Mouse (Mus musculus): Measurements from ENCODE around the gene Srrm3. TPM values are rescaled to one million over a fixed set of nuclear protein-coding genes. Genes with fewer than 3 reads are reported as not detected.

The Srrm3 gene
- total RNA-seq (2021) = 1 to 10 TPM; 1.6 to 3.4 TPM
- long read RNA-seq, experiment 1, partial matches to known transcripts = 1 of 3 reads
- long read RNA-seq, experiment 1, other reads (novel, unspliced or antisense) = 2 of 3 reads
- long read RNA-seq, experiment 2, partial matches to known transcripts = 0 of 1 reads
- long read RNA-seq, experiment 2, other reads (novel, unspliced or antisense) = 1 of 1 reads

- DNase-seq = peak; percentile 90 to 91
These were observed at the start of gene Srrm3 for GRCm38 (mm10) chr5:135806555-135807262. Gene Srrm3, plus strand, starts transcription at chr5:135806890.

GRCm38 (mm10) chr5:135761881-135762280 lies 44.8 kb upstream of the Srrm3 start:
- peak in 1 of 2 experiments; percentile 45 for DNase-seq

DNA sequence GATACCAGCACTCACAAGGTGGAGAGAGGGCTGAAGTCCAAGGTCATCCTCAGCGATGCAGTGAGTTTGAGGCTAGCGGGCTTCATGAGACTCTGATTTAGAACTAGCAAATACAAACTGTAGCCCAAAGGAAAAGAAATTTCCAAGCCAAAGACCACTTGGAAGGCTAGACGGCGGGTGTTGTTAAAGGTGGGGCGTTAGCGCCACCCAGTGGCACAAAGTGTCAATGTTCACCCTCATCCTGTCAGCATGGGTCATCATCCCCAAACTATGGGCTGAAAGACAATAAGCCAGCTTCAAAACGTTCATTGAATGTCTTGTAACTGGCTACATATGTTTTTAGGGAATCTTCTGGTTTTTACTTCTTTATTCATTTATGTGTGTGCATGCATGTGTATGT lies 43.2 kb upstream of the Srrm3 start:
- peak; percentile 68 to 78 for DNase-seq

GRCm38 (mm10) chr5:135764971-135765370 lies 41.7 kb upstream of the Srrm3 start:
- DNase-seq = no peak

GRCm38 (mm10) chr5:135772519-135772918 lies 34.2 kb upstream of the Srrm3 start:
- DNase-seq = no peak

DNA sequence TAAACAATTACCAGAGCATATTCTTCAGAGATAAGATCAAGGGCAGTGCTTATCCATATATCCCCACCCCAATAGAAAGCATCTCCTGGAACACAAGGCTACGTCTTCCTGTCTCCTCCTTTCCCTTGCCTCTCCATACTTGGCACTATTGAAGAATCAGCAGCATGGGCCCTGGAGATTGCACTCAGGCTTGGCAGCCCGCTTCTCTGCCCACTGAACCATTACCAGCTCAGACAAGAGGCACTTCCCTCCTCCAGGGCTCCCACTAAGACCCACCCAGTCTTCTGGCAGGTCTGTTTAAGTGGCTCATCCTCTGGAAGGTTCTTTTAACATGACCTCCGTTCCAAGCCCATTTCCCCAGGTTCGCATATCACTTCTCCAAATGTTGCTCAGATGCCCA lies 30.1 kb upstream of the Srrm3 start:
- no peak for DNase-seq

DNA sequence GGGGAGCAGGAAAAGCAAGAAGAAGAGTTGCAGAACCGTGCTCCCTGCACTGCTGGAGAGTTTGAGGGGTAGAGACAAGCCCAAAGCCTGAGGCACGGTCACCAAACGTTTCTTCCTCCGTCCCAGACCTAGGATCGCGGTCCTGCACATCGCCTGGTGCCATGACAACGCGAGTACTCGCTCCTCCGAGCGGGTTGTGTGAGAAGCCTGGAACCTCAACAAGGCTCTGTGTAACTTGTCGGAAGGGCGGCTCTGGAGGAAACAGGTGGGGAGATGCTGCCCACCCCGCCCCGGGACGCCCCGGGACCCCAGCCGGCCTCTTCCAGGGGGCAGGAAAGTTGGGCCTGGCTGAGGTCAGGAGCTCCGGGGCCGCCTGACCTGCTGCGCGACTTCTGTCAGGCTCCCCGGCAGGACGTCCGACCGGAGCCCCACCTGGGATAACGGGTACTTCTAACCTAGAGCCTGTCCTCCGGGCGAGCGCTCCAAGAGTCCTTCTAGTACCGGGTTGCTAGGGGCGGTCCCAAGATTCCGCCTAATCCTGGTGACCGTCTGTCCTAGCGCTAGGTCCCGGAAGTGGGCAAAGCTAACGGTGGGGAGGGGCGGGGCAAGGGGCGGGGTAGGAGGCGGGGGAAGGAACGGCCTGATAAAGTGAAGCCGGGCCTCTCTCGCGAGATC lies 28.8 kb upstream of the Srrm3 start, which contains the start of gene Styxl1:
Gene Styxl1, minus strand, starts transcription at position 590 of the 675 bp plus-strand sequence.
- peak; percentile 59 to 60 for DNase-seq

GRCm38 (mm10) chr5:135778471-135779445 lies 27.9 kb upstream of the Srrm3 start, which contains the start of gene Mdh2:
Gene Mdh2, plus strand, starts transcription at chr5:135778480.
- peak; percentile 99 to 100 for DNase-seq

- DNase-seq = no peak
These were observed 26.4 kb upstream of the Srrm3 start for GRCm38 (mm10) chr5:135780331-135780730.

GRCm38 (mm10) chr5:135782901-135783300 lies 23.8 kb upstream of the Srrm3 start:
- no peak for DNase-seq

DNA sequence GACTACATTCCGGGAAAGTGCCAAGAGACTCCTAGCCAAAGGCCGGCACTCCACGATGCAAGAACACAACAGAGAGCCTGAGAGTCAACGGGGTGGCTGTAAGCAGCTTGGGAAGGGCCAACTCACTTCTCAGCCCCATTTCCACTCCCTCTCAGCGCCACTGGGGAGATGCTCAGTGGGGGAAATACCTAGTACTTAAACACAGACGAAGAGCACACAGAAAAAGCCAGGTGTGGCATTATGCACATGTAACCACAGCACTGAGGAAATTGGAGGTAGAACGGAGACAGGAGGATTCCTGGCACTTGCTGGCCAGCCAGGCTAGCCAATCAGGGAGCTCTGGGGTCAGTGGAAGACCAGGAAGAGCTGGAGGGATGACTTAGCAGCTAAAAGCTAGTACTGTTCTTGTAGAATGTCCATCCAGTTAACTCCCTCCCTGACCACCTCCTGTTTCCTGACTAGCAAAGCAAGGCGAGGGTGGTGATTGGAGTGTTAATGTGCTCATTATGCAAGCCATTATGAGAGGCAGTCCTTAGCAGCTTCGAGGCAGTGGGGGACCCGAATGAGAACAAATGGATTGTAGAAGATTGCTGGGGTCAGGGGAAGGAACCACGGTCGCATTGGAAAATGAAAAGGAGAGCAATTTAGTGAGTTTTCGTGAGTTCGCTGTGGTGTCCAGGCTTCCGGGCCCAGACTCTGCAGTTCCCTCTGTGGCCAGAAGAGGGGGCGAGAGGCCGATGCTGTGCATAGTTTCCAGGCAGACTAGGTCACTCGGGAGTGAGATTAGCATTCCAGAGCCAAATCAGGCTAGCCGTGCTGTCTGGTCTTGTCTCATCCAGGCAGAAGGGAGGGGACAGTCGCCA lies 12.5 kb upstream of the Srrm3 start:
- DNase-seq = peak; percentile 91

DNA sequence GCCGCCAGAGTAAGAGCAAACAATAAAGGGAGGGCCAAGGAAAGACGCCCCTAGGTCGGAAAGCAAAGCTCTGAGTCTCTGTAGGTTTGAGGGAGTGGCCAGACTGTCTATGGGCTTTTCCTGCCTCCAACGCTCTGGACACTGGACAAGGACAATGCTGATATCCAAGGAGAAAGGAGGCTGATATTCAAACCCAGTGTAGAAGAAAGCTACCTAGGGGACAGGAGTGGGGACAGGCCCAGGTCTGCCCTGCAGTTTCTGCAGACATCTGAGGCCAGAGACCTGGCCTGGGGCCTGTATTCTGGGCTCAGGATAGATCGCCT lies 11.9 kb upstream of the Srrm3 start:
- DNase-seq = no peak

- no peak for DNase-seq
These were observed 6.9 kb upstream of the Srrm3 start for GRCm38 (mm10) chr5:135799746-135800145.

- no peak for DNase-seq
These were observed 5.8 kb upstream of the Srrm3 start for GRCm38 (mm10) chr5:135800927-135801326.

- DNase-seq = no peak
These were observed 4.0 kb upstream of the Srrm3 start for GRCm38 (mm10) chr5:135802641-135803040.

DNA sequence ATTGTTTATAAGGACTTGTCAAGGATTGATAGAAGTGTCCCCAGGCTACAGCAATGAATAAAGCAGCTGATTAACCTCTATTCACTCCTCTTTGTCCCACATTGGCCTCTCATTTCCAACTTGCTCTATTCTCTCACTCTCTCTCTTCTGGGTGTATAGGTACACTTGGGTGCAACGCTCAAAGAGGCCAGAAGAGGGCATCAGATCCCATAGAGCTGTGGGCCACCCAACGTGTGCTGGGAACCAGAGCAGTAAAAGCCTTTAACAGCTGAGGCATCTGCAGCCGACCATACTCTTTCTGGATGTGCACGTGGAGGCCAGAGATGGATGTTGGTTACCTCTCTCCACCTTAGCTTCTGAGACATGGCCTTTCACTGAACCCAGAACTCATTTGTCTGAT lies 3.6 kb upstream of the Srrm3 start:
- DNase-seq = no peak

DNA sequence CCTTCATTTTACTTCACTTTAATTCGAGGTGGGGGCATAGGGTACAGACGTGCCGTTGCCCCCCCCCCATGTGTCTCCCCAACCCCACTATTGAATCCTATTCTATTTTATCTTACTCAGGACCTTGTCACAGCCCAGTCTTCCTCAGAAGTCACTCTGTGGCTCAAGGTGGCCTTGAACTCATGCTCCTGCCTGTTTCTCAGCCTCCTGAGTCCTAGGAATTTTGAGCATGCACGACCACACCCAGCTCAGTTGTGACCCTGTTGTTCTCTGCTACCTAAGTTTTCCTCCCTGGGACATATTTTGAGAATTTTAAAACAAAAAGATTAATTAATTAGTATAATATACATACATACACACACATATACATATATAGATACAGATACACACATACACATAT lies 3.0 kb upstream of the Srrm3 start:
- no peak for DNase-seq

DNA sequence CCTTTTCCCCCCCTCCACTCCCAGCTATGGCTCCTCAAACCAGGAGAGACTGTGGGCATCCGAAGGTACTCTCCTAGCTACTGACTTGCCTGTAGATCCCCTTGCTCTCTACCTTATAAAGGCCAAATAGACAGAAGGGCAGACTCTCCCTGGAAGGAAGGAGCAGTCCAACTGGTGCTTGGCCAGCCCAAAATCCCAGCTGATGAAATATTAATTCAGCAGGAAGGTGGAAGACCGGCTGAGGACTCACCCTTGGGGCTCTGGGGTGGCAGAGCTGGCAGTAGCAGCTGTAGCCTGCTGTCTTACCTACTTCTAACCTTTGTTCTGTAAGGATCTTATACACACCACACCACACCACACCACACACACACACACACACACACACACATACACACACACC lies 2.0 kb upstream of the Srrm3 start:
- no peak for DNase-seq

DNA sequence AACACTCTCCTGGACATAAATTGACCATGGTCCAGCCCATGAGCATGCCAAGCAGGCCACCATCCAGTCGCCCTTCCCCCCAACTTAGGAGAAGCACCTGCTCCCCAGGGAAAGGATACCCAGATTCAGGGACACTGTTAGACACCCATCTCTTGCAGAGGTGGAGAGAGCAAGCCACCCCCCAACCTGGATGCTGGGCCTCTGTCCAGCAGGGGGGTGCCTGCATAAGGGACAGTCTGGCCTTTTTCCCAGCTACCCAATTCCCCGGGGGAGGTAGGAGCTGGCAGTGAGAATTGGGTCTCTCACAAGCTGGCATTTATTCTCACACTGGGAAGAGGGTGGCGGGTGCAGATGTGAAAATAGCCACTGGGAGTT lies 560 bp downstream of the Srrm3 start:
- DNase-seq = no peak

DNA sequence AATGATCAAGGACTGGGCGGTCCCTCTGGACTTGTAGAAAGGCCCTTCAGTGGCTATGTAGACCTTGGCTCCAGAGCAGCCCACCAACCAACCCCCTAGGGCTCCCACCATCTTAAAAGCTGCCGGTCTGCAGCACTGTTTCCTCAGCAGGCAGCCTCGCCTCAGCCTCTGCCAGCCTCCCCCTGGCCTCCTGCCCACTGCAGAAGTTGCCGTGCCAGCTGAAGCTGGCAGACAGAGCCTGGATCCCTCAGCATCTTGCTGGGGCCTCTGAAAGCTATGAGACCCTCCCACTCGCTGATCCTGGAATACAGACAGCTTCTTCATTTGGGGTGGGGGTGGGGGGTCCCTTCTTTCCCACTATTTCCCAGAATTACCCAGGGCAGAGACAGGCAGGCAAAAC lies 6.3 kb downstream of the Srrm3 start:
- DNase-seq = peak; percentile 47 to 52

- no peak for DNase-seq
These were observed 11.8 kb downstream of the Srrm3 start for GRCm38 (mm10) chr5:135818491-135818890.
